Mouse (Mus musculus) CD8-positive naive resting alpha-beta T cell, adult 57 days (primary cell): ENCODE data around the gene Vmn1r23. TPM values are rescaled to one million over a fixed set of nuclear protein-coding genes. Genes with fewer than 3 reads are reported as not detected.

Source experiments
- total RNA-seq: library from RNA; stranded (reverse); gene quantifications from one replicate; pipeline ENCODE4 v1.2.4, GENCODE M21; 2023

The Vmn1r23 gene
- not detected for total RNA-seq

DNA sequence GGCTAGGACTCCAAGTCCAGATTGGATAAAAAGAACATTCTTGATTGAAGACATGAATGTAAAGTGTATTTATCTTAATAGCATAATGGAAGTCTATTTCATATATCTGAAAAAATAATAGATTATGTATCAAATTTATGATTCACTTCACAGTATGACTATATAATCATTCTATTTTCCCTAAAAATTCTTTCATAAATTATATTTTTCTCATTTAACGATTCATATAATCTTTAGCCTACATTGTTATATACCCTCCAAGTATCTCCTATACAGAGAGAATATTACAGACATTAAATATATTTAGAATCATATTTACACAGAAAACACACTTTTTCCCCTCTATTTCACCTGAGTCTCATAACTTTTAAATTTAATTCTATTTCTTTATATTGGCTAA, at the start of gene Vmn1r23:
Gene Vmn1r23, minus strand, starts transcription at position 101 of the 400 bp plus-strand sequence.

DNA sequence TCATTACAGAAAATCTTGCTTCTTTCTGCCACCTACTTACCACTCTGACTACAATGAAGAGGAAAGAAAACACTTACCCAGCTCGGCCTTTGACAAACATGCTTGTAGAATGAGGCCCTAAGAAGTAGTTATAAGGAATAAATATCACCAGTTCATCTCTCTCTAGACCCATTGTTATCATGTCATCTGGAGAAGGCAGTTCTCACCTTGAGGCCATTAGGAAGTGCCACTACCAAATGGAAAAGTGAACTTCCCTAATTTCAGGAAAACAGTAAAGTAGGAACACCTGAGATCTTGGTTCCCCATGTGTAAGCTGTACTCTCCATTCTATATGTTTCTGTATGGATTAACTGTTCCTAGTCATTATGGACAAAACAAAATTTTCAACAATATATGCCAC, 34.8 kb upstream of the Vmn1r23 start, which contains the start of gene Vmn1r24:
Gene Vmn1r24, minus strand, starts transcription at position 101 of the 400 bp plus-strand sequence.

GRCm38 (mm10) chr6:57907928-57908327, 18.7 kb downstream of the Vmn1r23 start, which contains the start of gene Vmn1r22:
Gene Vmn1r22, minus strand, starts transcription at chr6:57908028.

Other genes starting within 250 kb of the Vmn1r23 start
- gene Pyurf, start 234.8 kb downstream of the Vmn1r23 start, total RNA-seq = 3.4 TPM
- 4.5 TPM for gene Lancl2, start 224.3 kb downstream of the Vmn1r23 start, total RNA-seq
- 48.1 TPM for gene Vopp1, start 101.7 kb downstream of the Vmn1r23 start, total RNA-seq
- not detected for gene Vmn1r21, start 76.5 kb downstream of the Vmn1r23 start, total RNA-seq
- gene Vmn1r22, start 18.8 kb downstream of the Vmn1r23 start, total RNA-seq = not detected
- not detected for gene Vmn1r24, start 34.7 kb upstream of the Vmn1r23 start, total RNA-seq
- gene Vmn1r25, start 54.0 kb upstream of the Vmn1r23 start, total RNA-seq = not detected
- gene Vmn1r26, start 88.3 kb upstream of the Vmn1r23 start, total RNA-seq = not detected